Mouse (Mus musculus): ENCODE results near the gene Kirrel2. TPM values are rescaled to one million over a fixed set of nuclear protein-coding genes. Genes with fewer than 3 reads are reported as not detected.

Kirrel2 gene
- polyA plus RNA-seq, 1 experiment from 2014 or later = 1.3 TPM

GRCm38 (mm10) chr7:30430191-30430590, 27.3 kb downstream of the Kirrel2 start:
- peaks cover 11% of the 10 kb centered on the region for H3K27me3 ChIP-seq (replicated peaks)
- no peak overlapping the region for H3K4me3 ChIP-seq
- H3K9ac ChIP-seq = no peak overlapping the region
- no peak overlapping the region for H3K4me2 ChIP-seq
- no peak overlapping the region for H3K27ac ChIP-seq (ENCODE audit: poor library complexity, severe bottlenecking)
- H3K36me3 ChIP-seq = peaks cover 17% of the 10 kb centered on the region
- WGBS = 30% methylated on average over 2 of the region's 2 CpGs
- no peak for ATAC-seq (ENCODE audit: insufficient number of reproducible peaks, low FRiP score)
- H3K9me3 ChIP-seq (replicated peaks) = no peaks in the 10 kb centered on the region
- no peaks in the 10 kb centered on the region; the same call in 1 of the 2 replicates for H3K4me1 ChIP-seq (replicated peaks)

DNA sequence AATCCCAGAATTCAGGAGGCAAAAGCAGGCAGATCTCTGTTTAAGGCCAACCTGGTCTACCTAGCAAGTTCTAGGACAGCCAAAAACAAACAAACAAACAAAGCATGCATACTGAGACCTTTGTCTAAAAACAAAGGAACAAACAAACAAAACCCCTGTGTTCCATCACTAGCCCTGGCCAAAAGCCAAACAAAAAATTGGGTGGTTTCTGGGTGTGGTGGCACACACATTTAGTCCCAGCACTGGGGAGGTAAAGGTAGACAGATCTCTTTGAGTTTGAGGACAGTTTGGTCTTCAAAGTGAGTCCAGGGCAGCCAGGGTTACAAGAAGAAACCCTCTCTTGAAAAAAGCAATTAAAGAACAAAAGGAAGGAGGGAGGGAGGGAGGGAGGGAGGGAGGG, 28.2 kb downstream of the Kirrel2 start:
- H3K9ac ChIP-seq = no peak overlapping the region
- H3K4me3 ChIP-seq = no peak overlapping the region
- H3K36me3 ChIP-seq = peaks cover 19% of the 10 kb centered on the region
- no peaks in the 10 kb centered on the region; the same call in 1 of the 2 replicates for H3K4me1 ChIP-seq (replicated peaks)
- H3K4me2 ChIP-seq = no peak overlapping the region
- no peak overlapping the region for H3K27ac ChIP-seq (ENCODE audit: poor library complexity, severe bottlenecking)
- H3K9me3 ChIP-seq (replicated peaks) = no peaks in the 10 kb centered on the region
- peaks cover 5% of the 10 kb centered on the region; the same call in 1 of the 2 replicates for H3K27me3 ChIP-seq (replicated peaks)
- ATAC-seq (ENCODE audit: insufficient number of reproducible peaks, low FRiP score) = no peak

GRCm38 (mm10) chr7:30423071-30423641, 34.3 kb downstream of the Kirrel2 start:
- Histone ChIP-seq H3K9ac (peak overlapping the region; percentile 66), H3K27ac (ENCODE audit: poor library complexity, severe bottlenecking) (0 out of 2 replicates have a peak overlapping the region, but pooled peaks have one; percentile 37), H3K4me1 (replicated peaks) (0 out of 2 replicates have a peak, but pooled peaks cover 11% of the 10 kb centered on the region), H3K36me3 (peaks cover 19% of the 10 kb centered on the region), H3K27me3 (replicated peaks) (peaks cover 8% of the 10 kb centered on the region; the same call in 1 of the 2 replicates), H3K4me3 (peak overlapping the region; percentile 67), H3K9me3 (replicated peaks) (peaks cover 10% of the 10 kb centered on the region), H3K4me2 (peak overlapping the region; percentile 98)
- WGBS = 23% methylated on average over 23 of the region's 23 CpGs
- no peak for ATAC-seq (ENCODE audit: insufficient number of reproducible peaks, low FRiP score)

- peak overlapping the region; percentile 98 for H3K4me2 ChIP-seq
- H3K27ac ChIP-seq (ENCODE audit: poor library complexity, severe bottlenecking) = peak overlapping the region; percentile 37; the same call in 1 of the 2 replicates
- peak overlapping the region; percentile 66 for H3K9ac ChIP-seq
- H3K9me3 ChIP-seq (replicated peaks) = peaks cover 10% of the 10 kb centered on the region
- peak; percentile 22; the same call in 1 of the 2 replicates for ATAC-seq (ENCODE audit: insufficient number of reproducible peaks, low FRiP score)
- peak overlapping the region; percentile 67 for H3K4me3 ChIP-seq
- H3K27me3 ChIP-seq (replicated peaks) = peaks cover 8% of the 10 kb centered on the region; the same call in 1 of the 2 replicates
- peaks cover 19% of the 10 kb centered on the region for H3K36me3 ChIP-seq
- 8% methylated on average over 9 of the region's 9 CpGs for WGBS
- H3K4me1 ChIP-seq (replicated peaks) = 0 out of 2 replicates have a peak, but pooled peaks cover 11% of the 10 kb centered on the region
Measured at GRCm38 (mm10) chr7:30422560-30422959, 34.9 kb downstream of the Kirrel2 start.

- Histone ChIP-seq H3K4me2 (peak overlapping the region; percentile 98), H3K4me3 (peak overlapping the region; percentile 67), H3K27ac (ENCODE audit: poor library complexity, severe bottlenecking) (no peak overlapping the region; the same call in 1 of the 2 replicates), H3K36me3 (peaks cover 15% of the 10 kb centered on the region), H3K9ac (peak overlapping the region; percentile 66), H3K27me3 (replicated peaks) (peaks cover 8% of the 10 kb centered on the region; the same call in 1 of the 2 replicates), H3K9me3 (replicated peaks) (peaks cover 10% of the 10 kb centered on the region), H3K4me1 (replicated peaks) (0 out of 2 replicates have a peak, but pooled peaks cover 11% of the 10 kb centered on the region)
- peak; percentile 60 for ATAC-seq (ENCODE audit: insufficient number of reproducible peaks, low FRiP score)
- under 1% methylated on average over 45 of the region's 45 CpGs for WGBS
Measured at GRCm38 (mm10) chr7:30421890-30422435, 35.5 kb downstream of the Kirrel2 start.

DNA sequence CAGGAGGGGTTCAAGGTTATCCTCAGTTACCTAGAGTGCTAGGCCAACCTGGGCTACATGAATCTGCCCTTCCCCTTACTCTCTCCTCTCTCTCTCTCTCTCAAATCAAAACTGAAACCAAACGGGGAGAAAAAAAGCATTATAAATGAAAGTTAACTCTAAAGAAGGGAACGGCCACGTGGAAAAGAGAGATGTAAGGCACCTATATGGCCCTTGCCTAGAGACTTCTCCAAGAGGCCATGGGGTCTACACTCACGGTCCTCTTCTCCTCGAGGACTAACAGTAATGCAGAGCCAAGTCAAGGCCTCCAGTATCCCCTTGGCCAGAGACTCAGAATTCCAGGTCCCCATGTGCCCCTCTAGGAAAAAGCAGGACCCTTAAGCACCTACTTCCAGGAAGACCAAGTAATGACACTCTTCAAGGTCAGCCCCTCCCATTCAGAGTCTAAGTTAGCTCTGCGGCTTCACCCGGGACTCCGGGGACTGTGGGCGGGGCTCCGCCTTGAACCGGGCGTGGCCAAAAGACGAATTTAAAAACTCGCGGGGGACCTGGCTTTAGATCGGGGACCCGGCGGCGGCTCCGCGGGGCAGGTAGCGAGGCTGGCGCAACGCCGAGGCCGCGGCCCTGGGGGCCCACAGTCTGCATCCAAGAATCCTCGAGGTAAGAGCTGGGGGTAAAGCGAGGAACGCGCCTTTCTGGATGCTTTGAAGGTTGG, 36.2 kb downstream of the Kirrel2 start, which contains the start of gene Nfkbid:
Gene Nfkbid, plus strand, starts transcription at position 558 of the 715 bp plus-strand sequence.
- 9% methylated on average over 31 of the region's 31 CpGs for WGBS
- Histone ChIP-seq H3K27me3 (replicated peaks) (peaks cover 8% of the 10 kb centered on the region; the same call in 1 of the 2 replicates), H3K4me1 (replicated peaks) (0 out of 2 replicates have a peak, but pooled peaks cover 11% of the 10 kb centered on the region), H3K9me3 (replicated peaks) (peaks cover 10% of the 10 kb centered on the region), H3K36me3 (peaks cover 11% of the 10 kb centered on the region), H3K27ac (ENCODE audit: poor library complexity, severe bottlenecking) (peak within 1 kb of the TSS; percentile 37; the same call in 1 of the 2 replicates), H3K4me2 (peak within 1 kb of the TSS; percentile 98), H3K9ac (peak within 1 kb of the TSS; percentile 66), H3K4me3 (peak within 1 kb of the TSS; percentile 67)
- peak; percentile 34; the same call in 1 of the 2 replicates for ATAC-seq (ENCODE audit: insufficient number of reproducible peaks, low FRiP score)

DNA sequence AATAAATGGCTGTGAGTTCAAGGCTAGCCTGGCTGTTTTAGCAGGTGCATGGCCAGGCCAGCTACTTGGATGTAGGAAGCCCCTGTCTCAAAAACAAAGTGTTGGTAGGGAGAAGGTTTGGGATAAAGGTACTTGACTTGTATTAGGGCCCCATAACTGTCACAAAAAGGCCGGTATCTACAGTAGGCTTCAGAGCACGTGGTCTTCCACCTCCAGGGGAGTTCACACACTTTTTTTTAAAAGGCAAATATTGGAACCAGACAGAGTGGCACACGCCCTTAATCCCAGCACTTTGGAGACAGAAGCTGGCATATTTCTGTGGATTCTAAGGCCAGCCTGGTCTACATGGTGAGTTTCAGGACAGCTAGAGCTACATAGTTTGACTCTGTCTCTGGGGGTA, 36.8 kb downstream of the Kirrel2 start:
- Histone ChIP-seq H3K9me3 (replicated peaks) (peaks cover 10% of the 10 kb centered on the region), H3K36me3 (peaks cover 6% of the 10 kb centered on the region), H3K27ac (ENCODE audit: poor library complexity, severe bottlenecking) (no peak overlapping the region), H3K4me2 (no peak overlapping the region), H3K4me1 (replicated peaks) (0 out of 2 replicates have a peak, but pooled peaks cover 11% of the 10 kb centered on the region), H3K4me3 (no peak overlapping the region), H3K9ac (no peak overlapping the region), H3K27me3 (replicated peaks) (peaks cover 8% of the 10 kb centered on the region; the same call in 1 of the 2 replicates)
- no peak for ATAC-seq (ENCODE audit: insufficient number of reproducible peaks, low FRiP score)
- WGBS = 80% methylated on average over 3 of the region's 3 CpGs

DNA sequence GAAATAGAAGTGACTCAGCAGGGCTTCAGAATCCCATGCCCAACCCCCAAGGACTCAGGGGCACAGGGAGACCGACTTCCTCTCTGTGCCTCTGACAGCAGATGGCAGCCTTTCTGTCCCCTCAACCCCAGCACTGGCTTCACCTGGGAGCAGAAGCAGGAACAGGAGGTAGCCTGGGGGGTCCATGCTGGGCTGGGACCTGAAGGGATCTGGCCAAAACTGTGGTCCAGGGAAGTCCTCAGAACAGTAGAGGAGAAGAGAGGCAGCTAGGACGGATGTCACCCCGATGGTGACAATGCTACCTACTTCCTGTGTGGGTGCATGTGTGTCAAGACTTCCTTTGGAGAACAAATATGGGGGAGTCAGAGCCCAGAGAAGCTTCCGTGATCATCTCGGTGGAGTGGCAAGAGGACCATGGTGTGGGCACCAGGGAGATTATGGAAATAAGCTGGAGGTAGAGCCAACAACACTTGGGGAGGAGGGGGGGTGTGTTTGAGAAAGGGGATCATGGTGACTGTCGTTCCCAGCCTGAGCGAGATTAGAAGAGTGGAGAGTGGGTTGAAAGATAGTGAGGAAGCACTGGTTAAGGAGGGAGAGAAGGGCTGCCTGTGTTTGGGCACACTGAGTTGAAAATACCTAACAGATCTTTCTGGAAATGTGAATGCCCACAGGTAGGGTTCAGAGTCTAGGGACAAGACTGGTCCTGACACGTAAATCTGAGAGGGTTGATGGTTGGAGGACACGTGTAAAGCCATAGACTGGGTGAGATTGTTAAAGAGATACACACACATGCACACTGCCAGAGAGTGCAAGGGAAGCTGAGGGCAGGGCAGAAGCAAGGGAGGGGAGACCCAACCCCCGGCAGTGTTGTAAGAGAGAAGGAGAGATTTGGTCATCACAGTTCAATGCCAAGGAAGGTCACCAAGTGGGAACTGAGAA, 37.7 kb downstream of the Kirrel2 start, which contains the start of gene Hcst:
Gene Hcst, minus strand, starts transcription at position 294 of the 939 bp plus-strand sequence.
- peaks cover 8% of the 10 kb centered on the region; the same call in 1 of the 2 replicates for H3K27me3 ChIP-seq (replicated peaks)
- H3K9ac ChIP-seq = no peak within 1 kb of the TSS
- no peaks in the 10 kb centered on the region for H3K36me3 ChIP-seq
- H3K4me2 ChIP-seq = no peak within 1 kb of the TSS
- H3K27ac ChIP-seq (ENCODE audit: poor library complexity, severe bottlenecking) = no peak within 1 kb of the TSS
- H3K4me3 ChIP-seq = no peak within 1 kb of the TSS
- ATAC-seq (ENCODE audit: insufficient number of reproducible peaks, low FRiP score) = no peak
- 0 out of 2 replicates have a peak, but pooled peaks cover 11% of the 10 kb centered on the region for H3K4me1 ChIP-seq (replicated peaks)
- 56% methylated on average over 10 of the region's 10 CpGs for WGBS
- peaks cover 10% of the 10 kb centered on the region for H3K9me3 ChIP-seq (replicated peaks)

GRCm38 (mm10) chr7:30417856-30418255, 39.6 kb downstream of the Kirrel2 start:
- Histone ChIP-seq H3K27ac (ENCODE audit: poor library complexity, severe bottlenecking) (no peak overlapping the region), H3K36me3 (no peaks in the 10 kb centered on the region), H3K4me3 (no peak overlapping the region), H3K4me1 (replicated peaks) (0 out of 2 replicates have a peak, but pooled peaks cover 11% of the 10 kb centered on the region), H3K4me2 (no peak overlapping the region), H3K9me3 (replicated peaks) (peaks cover 10% of the 10 kb centered on the region), H3K9ac (no peak overlapping the region), H3K27me3 (replicated peaks) (peaks cover 8% of the 10 kb centered on the region; the same call in 1 of the 2 replicates)
- ATAC-seq (ENCODE audit: insufficient number of reproducible peaks, low FRiP score) = no peak
- WGBS = 61% methylated on average over 9 of the region's 9 CpGs

- no peak for ATAC-seq (ENCODE audit: insufficient number of reproducible peaks, low FRiP score)
- no peaks in the 10 kb centered on the region for H3K36me3 ChIP-seq
- H3K4me2 ChIP-seq = no peak within 1 kb of the TSS
- H3K4me1 ChIP-seq (replicated peaks) = no peaks in the 10 kb centered on the region
- H3K27me3 ChIP-seq (replicated peaks) = peaks cover 4% of the 10 kb centered on the region; the same call in 1 of the 2 replicates
- no peaks in the 10 kb centered on the region; the same call in 1 of the 2 replicates for H3K9me3 ChIP-seq (replicated peaks)
- no peak within 1 kb of the TSS for H3K27ac ChIP-seq (ENCODE audit: poor library complexity, severe bottlenecking)
- no peak within 1 kb of the TSS for H3K4me3 ChIP-seq
- H3K9ac ChIP-seq = no peak within 1 kb of the TSS
- 67% methylated on average over 5 of the region's 5 CpGs for WGBS
Measured at GRCm38 (mm10) chr7:30413596-30413995, 43.9 kb downstream of the Kirrel2 start, which contains the start of gene Tyrobp. TSS of gene Tyrobp (plus strand) at chr7:30413760.
